ENCODE assay signal across 9 mouse cellular contexts in the genomic region with DNA sequence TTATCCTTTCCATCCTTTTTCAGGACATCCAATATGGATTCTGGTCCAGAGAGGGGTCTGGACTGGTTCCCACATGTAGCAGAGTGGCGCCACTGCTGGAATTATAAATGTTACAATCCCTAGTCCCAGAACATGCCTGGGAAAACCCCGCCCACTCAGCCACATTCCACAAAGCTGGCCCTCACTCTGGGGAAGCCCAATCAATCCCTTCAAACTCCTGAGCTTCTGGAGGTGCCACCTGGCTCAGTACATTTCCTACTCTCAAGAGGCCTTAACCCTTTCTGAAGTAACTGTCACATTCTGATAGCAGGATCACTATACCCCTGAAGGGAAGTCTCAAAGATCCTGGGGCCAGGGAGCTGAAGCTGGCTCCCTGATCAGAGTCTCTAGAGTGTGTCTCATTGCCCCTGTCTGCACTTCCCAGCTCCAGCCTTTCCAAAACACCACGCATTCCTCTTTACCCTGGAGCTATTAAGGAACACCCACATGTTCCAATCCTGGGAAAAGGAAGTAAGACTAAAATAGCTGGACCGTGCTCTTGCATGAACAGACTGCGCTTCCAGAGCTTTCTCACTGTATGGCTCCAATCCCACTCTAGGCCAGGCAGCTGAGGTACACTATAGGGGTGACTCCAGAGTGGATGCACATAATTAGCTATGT. TPM values are rescaled to one million over a fixed set of nuclear protein-coding genes. Genes with fewer than 3 reads are reported as not detected.
DNase-seq lines count a peak whose midpoint lies in the region; ATAC-seq and TF ChIP-seq lines count a peak whose summit lies in the region.
"Had no signal": no experiment of that assay in that cellular context is flagged by ENCODE, and none has a peak within 500 bp of the region (broad histone marks: within the 10 kb centered on the region; RNA-seq: fewer than 3 reads in every experiment).

No protein-coding gene starts in this region.

- no peaks in the 10 kb centered on the region for H3K9me3 ChIP-seq in embryonic facial prominence, embryonic 13.5 days
- no peaks in the 10 kb centered on the region for H3K9me3 ChIP-seq in embryonic facial prominence, embryonic 10.5 days
- no peaks in the 10 kb centered on the region for H3K9me3 ChIP-seq in intestine, embryonic 15.5 days
- no peaks in the 10 kb centered on the region for H3K9me3 ChIP-seq in lung, postnatal 0 days (ENCODE audit: low read length)

- peaks cover 94% of the 10 kb centered on the region for H3K36me3 ChIP-seq in embryonic facial prominence, embryonic 13.5 days
- peaks cover 100% of the 10 kb centered on the region for H3K36me3 ChIP-seq in embryonic facial prominence, embryonic 10.5 days (replicated peaks)
- H3K36me3 ChIP-seq in intestine, embryonic 15.5 days: peaks cover 48% of the 10 kb centered on the region
- peaks cover 30% of the 10 kb centered on the region; the same call in 1 of the 2 replicates for H3K36me3 ChIP-seq in lung, postnatal 0 days (ENCODE audit: insufficient read depth, low read length)

- DNase-seq in embryonic facial prominence, embryonic 10.5 days (ENCODE audit: low spot score): no peak
- peak; percentile 56 for DNase-seq in gastrocnemius, adult 18-20 months (ENCODE audit: low spot score)
- DNase-seq in lung, postnatal 0 days (ENCODE audit: low spot score): peak; percentile 46
- no peak for DNase-seq in cerebellum, postnatal 4 days (ENCODE audit: low spot score in 2 of 2)
- no peak for DNase-seq in adrenal gland, adult 2 months

- H3K9ac ChIP-seq in embryonic facial prominence, embryonic 13.5 days: peak overlapping the region; percentile 46; the same call in 1 of the 2 replicates
- H3K9ac ChIP-seq in intestine, embryonic 15.5 days: no peak overlapping the region
- no peak overlapping the region for H3K9ac ChIP-seq in lung, postnatal 0 days (replicated peaks; ENCODE audit: low read depth)

- no peak overlapping the region for H3K4me2 ChIP-seq in embryonic facial prominence, embryonic 13.5 days
- H3K4me2 ChIP-seq in intestine, embryonic 15.5 days (replicated peaks): no peak overlapping the region
- H3K4me2 ChIP-seq in lung, postnatal 0 days (replicated peaks; ENCODE audit: low read depth, low read length): no peak overlapping the region

- H3K4me3 ChIP-seq in embryonic facial prominence, embryonic 13.5 days: no peak overlapping the region
- no peak overlapping the region for H3K4me3 ChIP-seq in embryonic facial prominence, embryonic 10.5 days
- no peak overlapping the region for H3K4me3 ChIP-seq in intestine, embryonic 15.5 days (replicated peaks)
- no peak overlapping the region for H3K4me3 ChIP-seq in lung, postnatal 0 days (ENCODE audit: low read depth, low read length)

- peak overlapping the region; percentile 51; the same call in 1 of the 2 replicates for H3K27ac ChIP-seq in embryonic facial prominence, embryonic 13.5 days
- no peak overlapping the region for H3K27ac ChIP-seq in embryonic facial prominence, embryonic 10.5 days (replicated peaks)
- H3K27ac ChIP-seq in intestine, embryonic 15.5 days: peak overlapping the region; percentile 56
- H3K27ac ChIP-seq in lung, postnatal 0 days (ENCODE audit: low read length): peak overlapping the region; percentile 44; the same call in 1 of the 2 replicates

- H3K4me1 ChIP-seq in embryonic facial prominence, embryonic 13.5 days: peaks cover 35% of the 10 kb centered on the region
- peaks cover 16% of the 10 kb centered on the region for H3K4me1 ChIP-seq in embryonic facial prominence, embryonic 10.5 days
- H3K4me1 ChIP-seq in intestine, embryonic 15.5 days (replicated peaks): 0 out of 2 replicates have a peak, but pooled peaks cover 2% of the 10 kb centered on the region
- H3K4me1 ChIP-seq in lung, postnatal 0 days (ENCODE audit: insufficient read depth, low read depth, low read length): no peaks in the 10 kb centered on the region

- WGBS in embryonic facial prominence, embryonic 13.5 days: 62% methylated on average over 5 of the region's 5 CpGs
- WGBS in embryonic facial prominence, embryonic 10.5 days: 83% methylated on average over 5 of the region's 5 CpGs
- whole genome bisulfite sequencing in intestine, embryonic 15.5 days: 58% methylated on average over 5 of the region's 5 CpGs
- 55% methylated on average over 5 of the region's 5 CpGs for WGBS in lung, postnatal 0 days

- ATAC-seq in embryonic facial prominence, embryonic 13.5 days (ENCODE audit: insufficient number of reproducible peaks, insufficient read depth, low FRiP score, low TSS enrichment, low read depth): no peak
- ATAC-seq in intestine, embryonic 15.5 days: peak; percentile 35
- ATAC-seq in lung, postnatal 0 days: peak; percentile 62
- ATAC-seq in erythroid progenitor cell, adult 5-6 weeks (replicated peaks; ENCODE audit: low FRiP score, poor library complexity, severe bottlenecking): no peak

- TF ChIP-seq EP300 in lung, postnatal 0 days (IDR thresholded peaks at IDR 0.05): no peak

- H3K27me3 ChIP-seq in embryonic facial prominence, embryonic 13.5 days: no peaks in the 10 kb centered on the region
- no peaks in the 10 kb centered on the region for H3K27me3 ChIP-seq in embryonic facial prominence, embryonic 10.5 days (replicated peaks; ENCODE audit: low read depth, poor library complexity, severe bottlenecking)
- no peaks in the 10 kb centered on the region for H3K27me3 ChIP-seq in intestine, embryonic 15.5 days (replicated peaks)
- no peaks in the 10 kb centered on the region for H3K27me3 ChIP-seq in lung, postnatal 0 days (replicated peaks; ENCODE audit: insufficient read depth, low read length)

- TF ChIP-seq CTCF in lung, postnatal 0 days (IDR thresholded peaks at IDR 0.05): 0 out of 2 replicates have a peak, but pooled peaks have one; percentile 5

RNA-seq across cellular contexts. Expression of gene Ephx3, which starts 18.4 kb away (rescaled TPM):
- 0.77 and 1.1 TPM in 2 replicates for polyA plus RNA-seq in embryonic facial prominence, embryonic 13.5 days (2015; fragmentation: Nextera tagmentation; extraction: Ambion mirVana)
- 0.12 TPM in 1 of 2 replicates, not detected in the other for polyA plus RNA-seq in embryonic facial prominence, embryonic 10.5 days (2016; fragmentation: Nextera tagmentation; extraction: Ambion mirVana)
- under 1 TPM; 0.18 to 0.19 TPM for total RNA-seq in gastrocnemius, adult 18-20 months (2021)
- polyA plus RNA-seq in intestine, embryonic 15.5 days (2015; fragmentation: Nextera tagmentation; extraction: Ambion mirVana): 0.14 and 0.16 TPM in 2 replicates
- 0.23 and 0.36 TPM in 2 replicates for polyA plus RNA-seq in lung, postnatal 0 days (2015; fragmentation: Nextera tagmentation; extraction: Ambion mirVana)
- total RNA-seq in adrenal gland, adult 2 months (2021): under 1 TPM; 0.23 to 0.48 TPM
- 0.81 and 0.96 TPM in 2 replicates for polyA plus RNA-seq in adrenal gland, adult 2 months (2012; rRNA removed)
- 0.84 TPM in 1 of 2 replicates, not detected in the other for total RNA-seq in erythroid progenitor cell, adult 5-6 weeks (2015; ENCODE audit: low replicate concordance)
- 1.4 and 2.7 TPM in 2 replicates for total RNA-seq in erythroid progenitor cell, adult 5-6 weeks (2017; ENCODE audit: low replicate concordance)

RNA-seq across cellular contexts. Expression of gene Notch3, which starts 41.1 kb away (rescaled TPM):
- polyA plus RNA-seq in embryonic facial prominence, embryonic 13.5 days (2015; fragmentation: Nextera tagmentation; extraction: Ambion mirVana): 16.1 and 16.8 TPM in 2 replicates
- polyA plus RNA-seq in embryonic facial prominence, embryonic 10.5 days (2016; fragmentation: Nextera tagmentation; extraction: Ambion mirVana): 23.7 and 24.5 TPM in 2 replicates
- 10 to 100 TPM in 1 of 2 experiments, 1 to 10 TPM in 1; 9.6 to 12.5 TPM for total RNA-seq in gastrocnemius, adult 18-20 months (2021)
- 8.1 and 8.3 TPM in 2 replicates for polyA plus RNA-seq in intestine, embryonic 15.5 days (2015; fragmentation: Nextera tagmentation; extraction: Ambion mirVana)
- polyA plus RNA-seq in lung, postnatal 0 days (2015; fragmentation: Nextera tagmentation; extraction: Ambion mirVana): 8.3 and 9.7 TPM in 2 replicates
- total RNA-seq in adrenal gland, adult 2 months (2021): 10 to 100 TPM in 1 of 2 experiments, 1 to 10 TPM in 1; 5.6 to 11.7 TPM
- polyA plus RNA-seq in adrenal gland, adult 2 months (2012; rRNA removed): 35.5 and 44.3 TPM in 2 replicates
- 0.42 TPM in 1 of 2 replicates, not detected in the other for total RNA-seq in erythroid progenitor cell, adult 5-6 weeks (2015; ENCODE audit: low replicate concordance)
- 0.26 TPM in 1 of 2 replicates, not detected in the other for total RNA-seq in erythroid progenitor cell, adult 5-6 weeks (2017; ENCODE audit: low replicate concordance)
- total RNA-seq: neutrophil, adult 5-6 weeks had no signal

Comparison
In these comparisons a context has a peak if more than half of its experiments do, and no peak if none do; other contexts are left out.
1. ATAC-seq: peak in intestine, embryonic 15.5 days (single experiment) and lung, postnatal 0 days (single experiment); none in embryonic facial prominence, embryonic 13.5 days (single experiment) and erythroid progenitor cell, adult 5-6 weeks (single experiment).
2. DNase-seq: peak in gastrocnemius, adult 18-20 months (single experiment) and lung, postnatal 0 days (single experiment); none in embryonic facial prominence, embryonic 10.5 days (single experiment), cerebellum, postnatal 4 days (0 of 2) and adrenal gland, adult 2 months (single experiment).